In genomic region chr7:125985565-125985964, GRCm38 (mm10) we compare ENCODE assay signal across 17 mouse cellular contexts.
DNase-seq lines count a peak whose midpoint lies in the region; ATAC-seq and TF ChIP-seq lines count a peak whose summit lies in the region.
"Had no signal": no experiment of that assay in that cellular context is flagged by ENCODE, and none has a peak within 500 bp of the region (broad histone marks: within the 10 kb centered on the region; RNA-seq: fewer than 3 reads in every experiment).

No protein-coding gene starts in this region.

- no peak overlapping the region for H3K9ac ChIP-seq in hindbrain, postnatal 0 days (replicated peaks; ENCODE audit: low read length)
- H3K9ac ChIP-seq: heart, embryonic 15.5 days; hindbrain, embryonic 14.5 days; liver, embryonic 14.5 days; neural tube, embryonic 13.5 days; stomach, embryonic 15.5 days had no signal

- TF ChIP-seq CTCF in hindbrain, postnatal 0 days (IDR thresholded peaks at IDR 0.05; ENCODE audit: low read depth): no peak

- no peak overlapping the region for H3K4me2 ChIP-seq in hindbrain, postnatal 0 days (ENCODE audit: low read depth, low read length)
- H3K4me2 ChIP-seq: heart, embryonic 15.5 days; hindbrain, embryonic 14.5 days; neural tube, embryonic 13.5 days; stomach, embryonic 15.5 days had no signal

- peaks cover 8% of the 10 kb centered on the region; the same call in 1 of the 2 replicates for H3K27me3 ChIP-seq in hindbrain, embryonic 10.5 days (ENCODE audit: insufficient read depth, poor library complexity, severe bottlenecking)
- H3K27me3 ChIP-seq in hindbrain, postnatal 0 days (ENCODE audit: insufficient read depth, low read length): no peaks in the 10 kb centered on the region
- H3K27me3 ChIP-seq: heart, embryonic 15.5 days; neural tube, embryonic 13.5 days; stomach, embryonic 15.5 days had no signal

- H3K36me3 ChIP-seq in hindbrain, embryonic 10.5 days: no peaks in the 10 kb centered on the region
- H3K36me3 ChIP-seq in hindbrain, postnatal 0 days (ENCODE audit: insufficient read depth, low read length): no peaks in the 10 kb centered on the region
- H3K36me3 ChIP-seq: heart, embryonic 15.5 days; neural tube, embryonic 13.5 days; stomach, embryonic 15.5 days had no signal

- DNase-seq in hindbrain, embryonic 10.5 days (ENCODE audit: low spot score): peak; percentile 23
- no peak for DNase-seq in hindbrain, postnatal 0 days (ENCODE audit: low spot score)
- DNase-seq in 416B (ENCODE audit: low read depth): peak; percentile 8
- peak; percentile 4 for DNase-seq in WW6 (ENCODE audit: low read depth, low spot score)
- DNase-seq in embryo, embryonic 9.5 days (ENCODE audit: extremely low spot score): peak; percentile 24
- DNase-seq in gastrocnemius, postnatal 36 days: no peak
- no peak for DNase-seq in heart, postnatal 14 days
- no peak for DNase-seq in left cerebral cortex, postnatal 25 days (ENCODE audit: low spot score in 2 of 2)
- DNase-seq: adrenal gland, adult 8-10 months; cerebellum, postnatal 36 days; heart, adult 11 months; kidney, adult 2 months had no signal

- no peaks in the 10 kb centered on the region for H3K9me3 ChIP-seq in hindbrain, embryonic 10.5 days
- H3K9me3 ChIP-seq in hindbrain, postnatal 0 days (ENCODE audit: low read length): no peaks in the 10 kb centered on the region
- H3K9me3 ChIP-seq: heart, embryonic 15.5 days; neural tube, embryonic 13.5 days; stomach, embryonic 15.5 days had no signal

- WGBS in hindbrain, embryonic 10.5 days: 77% methylated on average over 10 of the region's 10 CpGs
- 78% methylated on average over 10 of the region's 10 CpGs for WGBS in hindbrain, postnatal 0 days

- no peak overlapping the region for H3K4me3 ChIP-seq in hindbrain, embryonic 10.5 days
- no peak overlapping the region for H3K4me3 ChIP-seq in hindbrain, postnatal 0 days (ENCODE audit: low read length)
- H3K4me3 ChIP-seq: heart, embryonic 15.5 days; neural tube, embryonic 13.5 days; stomach, embryonic 15.5 days had no signal

- intact Hi-C loops in gastrocnemius, postnatal 36 days (cut with DNase I): no loop called here
- intact Hi-C loops in heart, postnatal 14 days (cut with DNase I): no loop called here
- intact Hi-C loops in left cerebral cortex, postnatal 25 days (cut with DNase I): no loop called here

- H3K27ac ChIP-seq in hindbrain, embryonic 10.5 days: peak overlapping the region; percentile 42; the same call in 1 of the 2 replicates
- H3K27ac ChIP-seq in hindbrain, postnatal 0 days: no peak overlapping the region
- H3K27ac ChIP-seq: heart, embryonic 15.5 days; hindbrain, embryonic 14.5 days; liver, embryonic 14.5 days; neural tube, embryonic 13.5 days; stomach, embryonic 15.5 days had no signal

- H3K4me1 ChIP-seq in hindbrain, embryonic 10.5 days (replicated peaks): peaks cover 51% of the 10 kb centered on the region
- 0 out of 2 replicates have a peak, but pooled peaks cover 9% of the 10 kb centered on the region for H3K4me1 ChIP-seq in hindbrain, postnatal 0 days (ENCODE audit: insufficient read depth, low read length)
- H3K4me1 ChIP-seq: stomach, embryonic 15.5 days had no signal

- no peak for ATAC-seq in hindbrain, postnatal 0 days

Comparison
In these comparisons a context has a peak if more than half of its experiments do, and no peak if none do; other contexts are left out.
1. DNase-seq: peak in hindbrain, embryonic 10.5 days (single experiment), 416B (single experiment), WW6 (single experiment) and embryo, embryonic 9.5 days (single experiment); none in hindbrain, postnatal 0 days (single experiment), gastrocnemius, postnatal 36 days (0 of 2), heart, postnatal 14 days (0 of 2) and left cerebral cortex, postnatal 25 days (0 of 2).